Mouse (Mus musculus): ENCODE data around the gene Hyls1.

DNA sequence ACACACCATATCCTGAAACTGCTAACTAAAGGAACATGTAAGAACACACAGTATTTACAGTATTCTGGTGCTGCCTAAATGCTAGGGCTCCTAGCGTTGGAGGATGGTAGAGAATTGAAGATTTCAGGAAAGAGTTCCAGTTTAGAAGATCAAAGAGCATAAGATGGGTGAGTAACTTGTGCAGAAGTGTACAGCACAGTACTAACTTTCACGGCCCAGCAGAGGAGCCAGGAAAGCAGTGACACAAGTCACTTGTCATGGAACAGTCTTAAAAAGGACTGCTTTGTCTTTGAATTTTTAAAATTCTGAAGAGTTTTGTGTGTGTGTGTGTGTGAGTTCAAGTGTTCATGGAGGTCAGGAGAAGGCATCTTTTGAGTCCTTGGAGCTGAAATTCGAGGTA is 2.2 kb downstream of the Hyls1 start:
- TF ChIP-seq POLR2A (IDR thresholded peaks at IDR 0.05; ENCODE audit: control insufficient read depth, extremely low read depth, insufficient read depth, low read length, poor library complexity) (no peak), CTCF (IDR thresholded peaks at IDR 0.05; ENCODE audit: borderline replicate concordance, control insufficient read depth, extremely low read depth, insufficient read depth, low read length, poor library complexity) (no peak)
